Mouse (Mus musculus): ENCODE measurements around the gene Sf3a1. TPM values are rescaled to one million over a fixed set of nuclear protein-coding genes. Genes with fewer than 3 reads are reported as not detected.

The Sf3a1 gene
- polyA plus RNA-seq, 1 experiment from 2014 or later, result 70.1 TPM

DNA sequence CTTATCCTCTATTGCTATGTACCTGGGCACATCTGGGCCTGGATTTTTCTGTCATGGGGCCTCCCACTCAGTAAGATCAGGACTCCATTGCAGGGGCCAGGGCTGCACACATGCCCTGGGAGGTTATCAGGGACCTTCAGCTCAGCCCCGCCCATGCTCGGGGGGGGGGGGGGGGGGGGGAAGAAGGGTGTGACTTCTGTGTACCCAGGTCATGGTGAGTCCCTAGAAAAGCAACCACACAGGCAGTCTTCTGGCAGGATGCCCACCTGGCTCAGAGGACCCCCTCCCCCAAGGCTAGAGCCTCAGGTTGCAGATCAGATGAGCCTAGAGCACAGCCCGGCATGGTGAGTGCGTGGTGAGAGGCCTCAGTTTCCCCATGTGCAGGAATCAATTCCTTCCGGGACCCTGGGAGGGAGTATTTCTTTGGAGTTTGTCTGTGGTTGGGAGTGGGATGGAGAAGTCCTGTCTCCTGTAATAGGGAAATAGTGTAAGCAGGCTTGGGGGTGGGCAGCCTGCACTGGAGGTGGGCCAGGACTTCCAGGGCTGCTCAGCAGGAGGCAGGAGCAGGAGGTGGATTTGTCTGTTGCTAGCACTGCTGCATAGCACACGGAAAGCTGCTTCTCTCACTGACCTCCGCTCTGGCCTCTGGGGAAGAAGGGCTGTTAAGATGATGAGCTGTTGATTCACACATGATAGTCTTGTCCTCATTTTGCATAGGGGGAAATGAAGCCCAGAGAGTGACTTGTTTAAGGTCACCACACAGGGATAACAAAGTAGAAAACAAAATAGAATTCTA is 63.4 kb downstream of the Sf3a1 start:
- peaks cover 15% of the 10 kb centered on the region for H3K27me3 ChIP-seq (replicated peaks)
- no peak overlapping the region for H3K9ac ChIP-seq
- no peak for ATAC-seq (ENCODE audit: low FRiP score, low read depth)
- no peaks in the 10 kb centered on the region for H3K36me3 ChIP-seq
- WGBS, result 38% methylated on average over 6 of the region's 7 CpGs
- H3K4me2 ChIP-seq (replicated peaks), result no peak overlapping the region
- no peak overlapping the region for H3K4me3 ChIP-seq
- peaks cover 2% of the 10 kb centered on the region; the same call in 1 of the 2 replicates for H3K4me1 ChIP-seq
- H3K27ac ChIP-seq, result no peak overlapping the region
- no peaks in the 10 kb centered on the region for H3K9me3 ChIP-seq

DNA sequence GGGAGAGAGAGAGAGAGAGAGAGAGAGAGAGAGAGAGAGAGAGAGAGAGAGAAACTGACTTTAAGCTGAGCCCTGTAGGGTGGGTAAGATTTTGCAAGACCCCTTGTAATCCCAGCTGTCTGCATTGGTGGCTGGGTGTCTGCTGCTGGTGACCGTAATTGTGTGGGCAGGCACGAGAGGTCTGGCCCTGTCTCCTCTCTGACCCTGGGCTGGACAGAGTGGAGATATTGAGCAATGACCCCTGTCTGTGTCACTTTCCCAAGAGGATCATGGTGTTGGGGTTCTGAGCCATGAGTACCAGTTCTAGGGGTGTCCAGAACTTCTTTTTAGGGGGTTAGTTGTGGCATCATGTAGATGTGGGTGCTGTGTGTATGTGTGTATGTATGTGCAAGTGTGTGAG is 64.1 kb downstream of the Sf3a1 start:
- no peak overlapping the region for H3K9ac ChIP-seq
- H3K27me3 ChIP-seq (replicated peaks), result peaks cover 9% of the 10 kb centered on the region
- no peak overlapping the region for H3K27ac ChIP-seq
- ATAC-seq (ENCODE audit: low FRiP score, low read depth), result no peak
- no peaks in the 10 kb centered on the region for H3K4me1 ChIP-seq
- no peaks in the 10 kb centered on the region for H3K36me3 ChIP-seq
- no peak overlapping the region for H3K4me2 ChIP-seq (replicated peaks)
- no peak overlapping the region for H3K4me3 ChIP-seq
- H3K9me3 ChIP-seq, result no peaks in the 10 kb centered on the region
- WGBS, result 49% methylated on average over 2 of the region's 2 CpGs

DNA sequence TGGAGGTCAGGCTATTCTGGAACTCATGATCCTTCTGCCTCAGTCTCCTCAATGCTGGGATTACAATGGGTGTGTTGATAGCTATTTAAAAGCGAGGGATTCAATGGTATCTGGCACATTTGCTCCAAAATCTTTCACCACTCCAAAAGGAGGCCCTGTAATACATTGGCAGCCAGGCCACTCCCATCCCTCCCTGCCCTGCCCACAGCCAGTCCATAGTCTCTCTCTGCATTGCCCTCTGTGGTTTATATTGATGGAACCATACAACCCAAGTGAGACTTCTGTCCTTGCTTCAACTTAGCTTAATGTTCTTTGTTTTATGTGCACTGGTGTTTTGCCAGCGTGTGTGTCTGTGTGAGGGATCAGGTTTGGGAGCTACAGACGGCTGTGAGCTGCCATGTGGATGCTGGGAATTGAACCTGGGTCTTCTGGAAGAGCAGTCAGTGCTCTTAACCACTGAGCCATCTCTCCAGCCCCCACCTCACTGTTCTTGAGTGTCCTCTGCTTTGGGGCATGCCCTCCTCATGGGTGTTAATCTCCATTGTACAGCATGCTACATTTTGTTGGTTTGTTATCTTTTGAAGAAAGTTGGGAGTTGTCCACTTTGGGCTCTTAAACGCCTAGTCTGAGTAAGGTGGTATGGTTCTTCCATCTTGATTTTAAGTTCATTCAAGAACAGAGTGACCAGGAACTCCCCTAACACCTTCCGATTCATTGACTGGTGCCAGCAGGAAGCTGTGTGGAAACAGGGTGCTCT is 66.6 kb downstream of the Sf3a1 start:
- no peaks in the 10 kb centered on the region for H3K36me3 ChIP-seq
- ATAC-seq (ENCODE audit: low FRiP score, low read depth), result no peak
- WGBS, result 83% methylated on average over 5 of the region's 5 CpGs
- no peaks in the 10 kb centered on the region for H3K9me3 ChIP-seq
- no peaks in the 10 kb centered on the region for H3K27me3 ChIP-seq (replicated peaks)
- no peaks in the 10 kb centered on the region for H3K4me1 ChIP-seq
- no peak overlapping the region for H3K9ac ChIP-seq
- no peak overlapping the region for H3K4me2 ChIP-seq (replicated peaks)
- no peak overlapping the region for H3K27ac ChIP-seq
- H3K4me3 ChIP-seq, result no peak overlapping the region

DNA sequence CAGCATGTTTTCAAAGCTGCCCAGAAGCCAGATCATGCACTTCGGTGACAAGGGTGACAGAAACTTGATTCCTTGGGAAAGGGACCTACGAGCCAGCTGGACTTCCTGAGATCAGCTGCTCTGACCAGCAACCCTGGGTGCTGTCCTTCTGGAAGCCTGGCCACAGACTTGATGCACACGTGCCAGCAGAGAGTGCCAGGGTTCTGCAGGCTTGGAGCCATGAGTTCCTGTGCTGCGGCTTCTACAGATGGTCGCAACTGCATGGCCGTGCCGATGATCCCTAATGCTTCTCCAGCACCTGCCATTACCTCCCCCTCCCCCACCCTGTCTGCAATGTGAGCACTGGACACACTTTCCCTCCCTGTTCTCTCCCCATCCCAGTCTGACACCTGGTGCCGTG is 68.3 kb downstream of the Sf3a1 start:
- no peaks in the 10 kb centered on the region for H3K9me3 ChIP-seq
- 53% methylated on average over 8 of the region's 8 CpGs for WGBS
- no peak for ATAC-seq (ENCODE audit: low FRiP score, low read depth)

DNA sequence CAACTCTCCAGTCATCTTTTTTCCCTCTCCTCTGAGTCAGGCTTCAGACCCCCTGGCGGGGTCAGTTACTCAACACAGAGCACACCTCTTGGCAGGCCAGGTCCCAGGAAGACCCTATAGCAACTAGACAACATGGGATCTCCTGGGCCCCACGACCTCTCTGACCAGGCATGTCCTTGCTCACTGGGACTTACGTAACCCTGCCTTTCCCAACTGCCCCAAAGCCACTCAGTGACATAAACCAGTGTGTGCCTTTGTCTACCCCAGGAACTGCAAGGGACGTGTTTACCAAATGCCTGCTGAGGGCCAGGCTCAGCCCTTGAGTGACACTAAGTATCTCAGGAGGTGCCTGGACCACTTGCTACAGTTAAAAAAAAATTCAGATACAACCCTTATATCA is 69.7 kb downstream of the Sf3a1 start:
- 67% methylated on average over 4 of the region's 4 CpGs for WGBS
- no peak overlapping the region for H3K4me2 ChIP-seq (replicated peaks)
- H3K36me3 ChIP-seq, result no peaks in the 10 kb centered on the region
- H3K27me3 ChIP-seq (replicated peaks), result no peaks in the 10 kb centered on the region
- H3K27ac ChIP-seq, result no peak overlapping the region
- no peak overlapping the region for H3K4me3 ChIP-seq
- H3K9me3 ChIP-seq, result no peaks in the 10 kb centered on the region
- no peak overlapping the region for H3K9ac ChIP-seq
- no peaks in the 10 kb centered on the region for H3K4me1 ChIP-seq
- no peak for ATAC-seq (ENCODE audit: low FRiP score, low read depth)

More for the DNA sequence above, 68.3 kb downstream of the Sf3a1 start:
- Histone ChIP-seq H3K27me3 (replicated peaks) (no peaks in the 10 kb centered on the region), H3K36me3 (no peaks in the 10 kb centered on the region), H3K4me1 (no peaks in the 10 kb centered on the region), H3K4me2 (replicated peaks) (no peak overlapping the region), H3K4me3 (no peak overlapping the region), H3K27ac (no peak overlapping the region), H3K9ac (no peak overlapping the region)

DNA sequence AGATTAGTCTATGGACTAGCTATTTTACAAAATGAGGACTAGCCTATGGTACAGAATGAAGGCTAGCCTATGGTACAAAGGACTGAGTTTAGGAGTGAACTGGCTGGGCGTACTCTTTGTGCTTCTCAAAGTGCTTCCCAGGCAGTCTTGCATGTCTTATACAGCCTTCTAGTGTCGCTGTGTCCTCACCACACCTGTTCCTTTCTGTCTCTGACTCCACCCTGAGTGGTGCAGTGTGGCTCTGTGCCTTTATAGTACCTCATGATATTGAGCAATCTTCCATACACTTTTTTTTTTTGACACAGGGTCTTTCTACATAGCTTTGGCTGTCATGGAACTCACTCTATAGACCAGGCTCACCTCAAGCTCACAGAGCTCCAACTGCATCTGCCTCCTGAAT is 71.3 kb downstream of the Sf3a1 start:
- Histone ChIP-seq H3K9me3 (no peaks in the 10 kb centered on the region), H3K4me2 (replicated peaks) (no peak overlapping the region), H3K9ac (no peak overlapping the region), H3K27ac (no peak overlapping the region), H3K27me3 (replicated peaks) (no peaks in the 10 kb centered on the region), H3K4me3 (no peak overlapping the region), H3K4me1 (no peaks in the 10 kb centered on the region), H3K36me3 (no peaks in the 10 kb centered on the region)
- WGBS, result 89% methylated on average over 2 of the region's 2 CpGs
- ATAC-seq (ENCODE audit: low FRiP score, low read depth), result no peak

Small RNAs within 50 kb of the gene (microRNA-seq; reads per million reads assigned to microRNA genes)
- 4.8 reads per million, percentile 14 among the genes with 10 or more reads in this experiment for gene Mir3060

Other genes starting within 250 kb of the Sf3a1 start
- 9.1 and 9.6 TPM in 2 replicates for gene Slc35e4, start 245.7 kb upstream of the Sf3a1 start, polyA plus RNA-seq (2016; fragmentation: Nextera tagmentation; extraction: Ambion mirVana)
- 26.3 and 28.3 TPM in 2 replicates for gene Tcn2, start 228.2 kb upstream of the Sf3a1 start, polyA plus RNA-seq (2016; fragmentation: Nextera tagmentation; extraction: Ambion mirVana)
- gene Pes1, start 196.4 kb upstream of the Sf3a1 start, polyA plus RNA-seq (2016; fragmentation: Nextera tagmentation; extraction: Ambion mirVana), result 68.1 and 75.7 TPM in 2 replicates
- 0.28 and 0.49 TPM in 2 replicates for gene 4930556J24Rik, start 183.6 kb upstream of the Sf3a1 start, polyA plus RNA-seq (2016; fragmentation: Nextera tagmentation; extraction: Ambion mirVana)
- gene Gal3st1, start 176.7 kb upstream of the Sf3a1 start, polyA plus RNA-seq (2016; fragmentation: Nextera tagmentation; extraction: Ambion mirVana), result 2.5 and 3.0 TPM in 2 replicates
- gene Sec14l4, start 128.9 kb upstream of the Sf3a1 start, polyA plus RNA-seq (2016; fragmentation: Nextera tagmentation; extraction: Ambion mirVana), result 0.06 TPM in 1 of 2 replicates, not detected in the other
- gene Sec14l3, start 95.5 kb upstream of the Sf3a1 start, polyA plus RNA-seq (2016; fragmentation: Nextera tagmentation; extraction: Ambion mirVana), result not detected in 2 replicates
- gene Mtfp1, start 64.9 kb upstream of the Sf3a1 start, polyA plus RNA-seq (2016; fragmentation: Nextera tagmentation; extraction: Ambion mirVana), result 4.5 and 5.6 TPM in 2 replicates
- 2.3 and 3.1 TPM in 2 replicates for gene Sec14l2, start 36.9 kb upstream of the Sf3a1 start, polyA plus RNA-seq (2016; fragmentation: Nextera tagmentation; extraction: Ambion mirVana)
- 40.0 and 41.2 TPM in 2 replicates for gene Rnf215, start 25.1 kb upstream of the Sf3a1 start, polyA plus RNA-seq (2016; fragmentation: Nextera tagmentation; extraction: Ambion mirVana)
- gene Ccdc157, start 57 bp upstream of the Sf3a1 start, polyA plus RNA-seq (2016; fragmentation: Nextera tagmentation; extraction: Ambion mirVana), result 7.6 and 8.3 TPM in 2 replicates
- 26.9 and 27.7 TPM in 2 replicates for gene Tbc1d10a, start 26.4 kb downstream of the Sf3a1 start, polyA plus RNA-seq (2016; fragmentation: Nextera tagmentation; extraction: Ambion mirVana)
- 1.6 and 2.3 TPM in 2 replicates for gene Castor1, start 57.9 kb downstream of the Sf3a1 start, polyA plus RNA-seq (2016; fragmentation: Nextera tagmentation; extraction: Ambion mirVana)
- gene Osm, start 76.1 kb downstream of the Sf3a1 start, polyA plus RNA-seq (2016; fragmentation: Nextera tagmentation; extraction: Ambion mirVana), result not detected in 2 replicates
- not detected in 2 replicates for gene Lif, start 97.2 kb downstream of the Sf3a1 start, polyA plus RNA-seq (2016; fragmentation: Nextera tagmentation; extraction: Ambion mirVana)

All from neural tube, embryonic 12.5 days (tissue).